Mouse (Mus musculus): ENCODE measurements around the gene Pogz. TPM values are rescaled to one million over a fixed set of nuclear protein-coding genes. Genes with fewer than 3 reads are reported as not detected.
"Not testable (repeated sequence)": the region's sequence is repeated elsewhere in the genome, so short reads cannot be mapped to it uniquely, and the experiment has no call there.

Pogz gene
- polyA plus RNA-seq, 1 experiment from 2014 or later, result 11.8 TPM

GRCm38 (mm10) chr3:94926301-94926736 is 89.0 kb downstream of the Pogz start:
- not testable (repeated sequence) for H3K9me3 ChIP-seq; H3K27me3 ChIP-seq (ENCODE audit: insufficient read depth, poor library complexity, severe bottlenecking); H3K4me3 ChIP-seq; H3K36me3 ChIP-seq; H3K27ac ChIP-seq
- peak; percentile 78 for DNase-seq (ENCODE audit: low spot score)
- WGBS, result 22% methylated on average over 4 of the region's 4 CpGs
- H3K4me1 ChIP-seq, result peaks cover 11% of the 10 kb centered on the region

GRCm38 (mm10) chr3:94928979-94929378 is 91.6 kb downstream of the Pogz start:
- H3K27ac ChIP-seq; H3K27me3 ChIP-seq (ENCODE audit: insufficient read depth, poor library complexity, severe bottlenecking); H3K9me3 ChIP-seq; DNase-seq (ENCODE audit: low spot score); H3K4me3 ChIP-seq; H3K36me3 ChIP-seq: not testable (repeated sequence)
- H3K4me1 ChIP-seq, result peaks cover 30% of the 10 kb centered on the region
- WGBS, result 89% methylated on average over 4 of the region's 4 CpGs

- H3K36me3 ChIP-seq; H3K27me3 ChIP-seq (ENCODE audit: insufficient read depth, poor library complexity, severe bottlenecking); H3K27ac ChIP-seq; H3K4me3 ChIP-seq; DNase-seq (ENCODE audit: low spot score); H3K9me3 ChIP-seq: not testable (repeated sequence)
- H3K4me1 ChIP-seq, result peaks cover 30% of the 10 kb centered on the region
- 38% methylated on average over 7 of the region's 7 CpGs for WGBS
These were observed 93.3 kb downstream of the Pogz start for GRCm38 (mm10) chr3:94930386-94931266.

GRCm38 (mm10) chr3:94931427-94932082 is 94.2 kb downstream of the Pogz start:
- not testable (repeated sequence) for DNase-seq (ENCODE audit: low spot score); H3K27ac ChIP-seq; H3K27me3 ChIP-seq (ENCODE audit: insufficient read depth, poor library complexity, severe bottlenecking); H3K36me3 ChIP-seq; H3K4me3 ChIP-seq; H3K9me3 ChIP-seq
- peaks cover 27% of the 10 kb centered on the region for H3K4me1 ChIP-seq
- 58% methylated on average over 10 of the region's 10 CpGs for WGBS

Other genes with a start within 250 kb of the Pogz start
- gene Gm10972, start 194.5 kb upstream of the Pogz start, polyA plus RNA-seq (2016; fragmentation: Nextera tagmentation; extraction: Ambion mirVana), result not detected in 2 replicates
- 7.9 and 9.5 TPM in 2 replicates for gene Tuft1, start 178.7 kb upstream of the Pogz start, polyA plus RNA-seq (2016; fragmentation: Nextera tagmentation; extraction: Ambion mirVana)
- gene Selenbp2, start 144.0 kb upstream of the Pogz start, polyA plus RNA-seq (2016; fragmentation: Nextera tagmentation; extraction: Ambion mirVana), result 0.68 and 0.72 TPM in 2 replicates
- gene Cgn, start 51.1 kb upstream of the Pogz start, polyA plus RNA-seq (2016; fragmentation: Nextera tagmentation; extraction: Ambion mirVana), result 3.4 and 8.0 TPM in 2 replicates
- gene Psmb4, start 49.4 kb downstream of the Pogz start, polyA plus RNA-seq (2016; fragmentation: Nextera tagmentation; extraction: Ambion mirVana), result 305 and 348 TPM in 2 replicates
- 30.5 and 35.8 TPM in 2 replicates for gene Selenbp1, start 95.5 kb downstream of the Pogz start, polyA plus RNA-seq (2016; fragmentation: Nextera tagmentation; extraction: Ambion mirVana)
- 7.3 and 7.8 TPM in 2 replicates for gene Rfx5, start 116.5 kb downstream of the Pogz start, polyA plus RNA-seq (2016; fragmentation: Nextera tagmentation; extraction: Ambion mirVana)
- gene Pi4kb, start 137.2 kb downstream of the Pogz start, polyA plus RNA-seq (2016; fragmentation: Nextera tagmentation; extraction: Ambion mirVana), result 8.4 and 17.3 TPM in 2 replicates
- gene Zfp687, start 177.9 kb downstream of the Pogz start, polyA plus RNA-seq (2016; fragmentation: Nextera tagmentation; extraction: Ambion mirVana), result 28.1 and 28.2 TPM in 2 replicates
- gene Psmd4, start 205.0 kb downstream of the Pogz start, polyA plus RNA-seq (2016; fragmentation: Nextera tagmentation; extraction: Ambion mirVana), result 282 and 332 TPM in 2 replicates

Measured in heart, embryonic 10.5 days (tissue).